Mouse (Mus musculus) liver, postnatal 0 days (tissue): ENCODE measurements around the gene Tmem72.

Experiments
- CTCF ChIP-seq: sonication (generic); IDR thresholded peaks from 2 replicates; pipeline ENCODE4 v1.5.1; 2016; ENCODE audit warnings: antibody characterized with exemption, low read depth
- EP300 ChIP-seq: IDR thresholded peaks from 2 replicates; pipeline ENCODE4 v1.6.1; 2016; ENCODE audit warnings: antibody characterized with exemption, low read depth, mild to moderate bottlenecking

DNA sequence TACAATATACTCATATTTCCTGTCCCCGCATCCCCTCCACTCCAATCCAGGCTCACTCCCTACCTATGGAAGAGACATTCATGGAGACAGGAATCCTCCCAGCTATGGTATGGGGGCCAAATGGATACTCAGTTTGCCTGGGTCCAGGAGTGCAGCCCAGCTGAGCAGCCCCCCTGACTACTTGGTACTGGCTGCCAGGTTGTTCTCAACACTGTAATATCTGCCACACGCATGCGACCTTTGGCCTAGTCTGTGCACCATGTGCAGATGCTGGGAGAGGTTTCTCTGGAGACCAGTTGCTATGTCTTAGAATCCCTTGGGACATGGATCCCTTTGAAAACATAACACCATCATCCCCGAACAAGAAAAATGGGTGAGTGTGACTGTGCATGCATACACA, 44.9 kb downstream of the Tmem72 start:
- TF ChIP-seq CTCF = no peak
- no peak for TF ChIP-seq EP300
